Mouse (Mus musculus) spleen, postnatal 10 days (tissue): Measurements from ENCODE around the gene Prkce.
A peak's percentile ranks its signal among the peaks of the same experiment; 100 is the strongest.

Experiments
- DNase-seq, 2 experiments: peaks; one replicate each; pipeline ENCODE4 v3.0.0; 2021 to 2022; ENCODE audit warnings: low spot score in 2 of 2

The Prkce gene

DNA sequence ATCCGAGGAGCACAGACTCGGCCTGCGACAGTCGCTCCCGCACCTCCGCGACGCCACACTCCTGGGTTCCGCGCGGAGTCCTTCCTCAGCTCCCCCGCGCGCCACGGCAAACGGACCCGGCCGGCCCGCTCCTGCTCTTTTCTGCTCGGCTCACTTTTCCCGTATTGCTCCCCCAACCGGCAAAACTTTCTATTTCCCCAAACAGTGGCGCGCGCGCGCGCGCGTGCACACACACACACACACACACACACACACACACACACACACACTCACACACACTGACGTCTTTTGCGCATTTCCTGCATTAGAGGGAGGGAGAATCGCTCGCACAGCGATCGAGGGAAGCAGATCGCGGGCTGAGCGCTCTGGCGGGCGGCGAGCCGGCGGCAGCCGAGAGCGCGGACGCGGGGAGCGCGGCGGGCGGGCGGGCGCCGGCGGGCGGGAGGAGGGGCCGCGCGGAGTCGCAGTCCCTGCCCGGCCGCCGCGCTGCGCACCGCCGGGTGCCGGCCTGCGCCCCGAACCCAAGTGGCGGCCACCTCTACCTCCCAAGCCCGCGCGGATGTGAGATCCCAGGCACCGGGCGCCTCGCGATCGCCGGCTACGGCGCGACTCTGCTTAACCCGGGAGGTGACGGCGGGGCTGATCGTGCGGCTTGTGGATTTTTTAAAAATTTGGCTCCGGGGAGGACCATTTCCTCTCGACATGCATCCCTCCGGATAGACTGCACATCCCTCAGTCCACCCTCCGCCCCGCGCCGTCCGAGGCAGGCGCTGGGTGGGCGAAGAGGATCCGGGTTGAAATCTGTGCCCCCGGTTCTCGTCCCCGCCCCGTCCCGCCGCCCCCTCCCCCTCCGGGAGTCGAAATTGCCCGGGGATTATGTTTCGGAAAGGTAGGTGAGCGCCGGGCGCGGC lies at the start of gene Prkce:
TSS of gene Prkce (plus strand) at position 466 of the 911 bp plus-strand sequence.
- peak; percentile 68 to 80 for DNase-seq

DNA sequence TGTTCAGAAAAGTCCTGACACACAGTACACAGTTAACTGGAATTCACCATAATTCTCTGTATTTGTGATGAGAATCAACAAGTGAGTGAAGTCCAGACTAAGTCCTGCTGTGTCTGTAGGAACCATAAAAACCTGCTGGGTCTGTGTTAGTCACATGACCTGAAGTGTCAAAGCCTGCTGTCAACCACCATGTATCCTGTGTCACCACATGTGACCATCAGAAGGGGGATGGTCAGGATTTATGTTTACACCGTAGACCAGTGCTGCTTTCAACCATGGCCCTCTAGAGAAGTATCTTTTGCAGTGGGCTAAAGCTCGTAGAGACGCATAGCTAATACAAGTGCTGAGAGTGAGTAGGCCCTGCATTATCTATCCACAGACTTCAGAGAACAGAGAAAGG lies 44.4 kb upstream of the Prkce start:
- no peak for DNase-seq

DNA sequence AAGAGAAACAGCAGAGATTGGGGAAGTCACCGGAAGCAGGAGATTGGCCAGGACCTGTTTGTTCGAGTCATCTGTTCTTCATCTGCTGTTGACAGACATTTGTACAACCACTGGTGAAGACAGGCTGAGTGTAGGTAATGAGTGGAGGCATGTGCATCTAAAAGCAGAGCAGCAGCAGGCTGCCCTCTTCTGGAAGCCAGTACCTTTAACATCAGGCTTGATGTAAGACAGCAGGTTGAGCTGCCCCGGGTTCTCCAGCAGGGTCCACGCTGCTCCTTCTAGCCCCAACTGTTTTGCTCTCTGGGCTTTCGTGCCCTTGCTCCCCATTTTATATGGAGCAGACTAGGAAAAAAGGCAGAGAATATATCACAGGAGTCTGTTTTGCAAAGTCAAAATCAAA lies 41.7 kb upstream of the Prkce start:
- no peak for DNase-seq

DNA sequence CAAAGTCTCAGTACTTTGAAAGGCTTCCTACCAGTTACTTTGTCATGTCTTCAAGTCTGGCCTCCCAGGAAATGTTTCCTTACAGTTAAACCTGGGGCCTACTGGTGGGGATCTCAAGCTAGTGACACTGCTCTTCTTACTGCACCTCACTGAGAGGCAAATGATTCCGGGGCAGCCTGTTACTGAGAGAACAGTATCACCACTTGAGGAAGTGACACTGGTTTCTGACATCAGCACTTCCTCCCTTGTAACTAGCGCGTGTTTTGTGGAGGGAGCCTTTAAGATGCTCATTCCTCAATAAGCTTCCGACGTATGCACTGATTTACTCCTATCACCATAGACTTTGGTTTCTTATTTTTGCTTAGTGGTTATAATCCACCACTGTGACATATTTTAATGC lies 39.4 kb upstream of the Prkce start:
- DNase-seq, result peak in 1 of 2 experiments; percentile 20

DNA sequence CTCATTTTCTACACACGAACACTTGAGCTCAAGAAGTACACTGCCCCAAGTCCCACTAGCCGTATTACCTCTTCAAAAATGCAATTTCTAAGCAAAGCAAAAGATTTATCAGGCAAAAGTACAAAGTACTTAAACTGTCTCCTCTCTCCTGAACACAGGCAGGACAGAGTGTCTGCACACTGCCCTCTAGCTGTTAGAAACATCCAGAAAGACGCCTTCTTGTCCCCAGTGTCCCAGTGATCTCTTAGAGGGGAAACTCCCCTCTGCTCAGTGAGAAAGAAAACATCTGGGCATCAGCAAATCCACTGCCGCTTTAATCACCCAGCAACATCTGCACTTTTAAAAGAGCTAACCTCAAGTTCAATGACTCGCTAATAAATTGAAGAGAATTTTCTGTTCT lies 35.1 kb upstream of the Prkce start:
- no peak for DNase-seq

DNA sequence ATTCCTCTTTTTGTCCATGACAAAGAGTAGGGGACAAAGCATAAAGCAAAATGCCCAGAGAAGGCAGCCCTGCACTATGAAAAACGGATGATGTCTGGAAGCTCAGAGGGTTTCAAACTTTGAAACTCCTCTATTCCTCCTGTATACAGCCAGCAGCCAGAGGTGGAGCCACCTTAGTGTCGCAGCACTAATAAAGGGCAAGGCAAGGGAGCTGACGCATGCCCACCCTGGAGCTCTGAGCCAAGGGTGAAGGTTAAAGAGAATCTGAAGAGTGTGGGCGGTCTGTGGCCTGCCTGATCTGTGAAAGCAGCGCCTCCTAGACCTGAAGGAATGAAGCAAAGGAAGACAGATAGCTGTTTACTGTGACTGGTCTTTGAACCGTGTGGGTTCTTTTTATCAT lies 33.1 kb upstream of the Prkce start:
- DNase-seq, result no peak

DNA sequence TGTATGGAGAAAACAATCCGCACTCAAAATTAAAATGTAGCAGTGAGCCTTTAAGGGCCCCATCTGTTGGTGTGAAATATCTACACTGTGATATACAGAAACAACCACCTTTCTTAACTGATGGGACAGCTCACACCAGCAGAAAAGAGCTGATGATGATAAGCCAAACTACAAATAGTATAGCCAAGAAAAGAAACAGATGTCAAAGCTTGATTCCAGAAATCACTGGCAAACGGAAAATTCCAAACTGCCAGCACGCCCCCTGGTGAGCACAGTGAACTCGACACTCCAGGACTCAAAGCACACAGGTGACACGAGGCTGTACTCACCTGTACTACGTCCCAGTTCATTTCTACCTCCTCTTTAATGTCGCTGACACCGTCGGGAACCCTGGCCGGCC lies 31.8 kb upstream of the Prkce start:
- DNase-seq, result no peak

DNA sequence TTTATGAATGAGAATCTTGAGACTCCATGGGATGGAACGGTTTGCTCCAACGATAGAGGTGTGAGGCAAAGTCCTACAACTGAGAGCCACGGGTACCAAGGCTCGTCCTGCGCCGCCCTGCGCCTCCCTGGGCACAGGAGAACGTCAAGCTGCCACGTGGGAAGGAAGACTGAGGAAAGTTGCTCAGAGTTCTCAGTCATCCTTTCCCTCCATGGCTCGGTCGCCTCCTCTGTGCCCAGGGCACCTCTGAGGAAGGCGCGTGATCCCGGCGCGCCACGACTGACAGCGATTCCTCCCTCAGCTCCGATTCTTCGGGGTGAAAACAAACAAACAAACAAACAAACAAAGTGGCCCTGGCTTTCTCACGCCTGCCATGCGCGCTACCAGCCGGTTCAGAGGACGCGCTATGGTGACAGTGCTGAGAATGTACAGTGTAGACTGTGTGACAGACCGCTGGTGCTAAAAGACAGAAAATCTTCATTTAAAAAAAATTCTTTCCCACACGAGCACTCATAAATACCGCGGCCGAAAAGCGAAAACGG lies 23.0 kb upstream of the Prkce start:
- DNase-seq, result peak; percentile 41 to 48

DNA sequence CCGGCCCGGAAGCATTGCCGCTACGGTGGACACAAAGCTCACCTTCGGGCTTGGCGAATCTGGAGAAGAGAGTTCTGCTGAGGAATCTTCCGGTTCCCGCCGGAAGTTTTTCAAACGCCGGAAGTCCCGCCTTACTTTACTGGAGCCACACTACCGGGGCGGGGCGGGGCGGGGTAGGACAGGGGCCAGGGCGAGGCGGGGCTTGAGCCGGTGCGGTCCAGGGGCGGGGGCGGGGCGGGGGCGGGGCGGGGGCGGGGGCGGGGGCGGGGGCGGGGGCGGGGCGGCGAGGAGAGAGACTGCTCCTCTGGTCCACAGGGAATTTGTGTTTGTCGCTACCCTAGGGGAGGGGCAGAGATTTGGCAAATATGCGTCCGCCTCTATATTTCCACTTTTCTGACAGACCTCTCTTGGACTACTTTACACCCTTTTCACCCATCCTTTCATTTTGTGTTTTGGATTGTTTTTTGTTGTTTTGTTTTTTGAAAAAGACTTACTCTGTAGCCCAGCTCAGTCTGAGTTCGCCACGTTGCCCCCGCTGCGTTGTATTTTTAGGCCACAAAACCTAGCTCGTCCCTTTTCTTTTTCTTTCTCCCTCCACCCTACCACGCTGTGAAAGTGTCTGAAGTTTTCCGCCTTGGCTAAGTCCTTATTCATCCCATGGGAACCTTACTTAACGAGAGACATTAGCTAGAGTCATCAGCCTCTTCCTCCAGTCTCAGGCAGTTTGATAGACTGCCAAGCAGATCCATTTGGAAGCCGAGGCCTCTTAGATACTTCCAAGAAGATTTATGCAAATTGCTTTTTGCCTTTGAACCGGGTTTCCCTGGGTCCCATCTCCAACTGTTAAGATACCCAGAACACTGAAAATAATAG lies 22.3 kb upstream of the Prkce start, which contains the start of gene Srbd1:
TSS of gene Srbd1 (minus strand) at position 97 of the 873 bp plus-strand sequence.
- peak; percentile 85 to 95 for DNase-seq

DNA sequence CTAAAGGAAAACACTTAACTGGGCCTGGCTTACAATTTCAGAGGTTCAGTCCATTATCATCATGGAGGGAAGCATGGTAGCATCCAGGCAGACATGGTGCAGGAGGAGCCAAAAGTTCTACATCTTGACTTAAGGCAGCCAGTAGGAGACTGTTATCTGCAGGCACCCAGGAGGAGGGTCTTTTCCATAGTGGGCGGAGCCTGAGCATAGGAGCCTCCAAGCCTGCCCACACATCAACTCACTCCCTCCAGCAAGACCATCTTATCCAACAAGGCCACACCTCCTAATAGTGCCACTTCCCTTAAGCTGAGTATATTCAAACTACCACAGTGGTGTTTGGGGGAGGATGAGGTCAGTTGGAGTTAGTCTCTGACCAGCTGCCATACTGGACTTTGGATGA lies 17.9 kb upstream of the Prkce start:
- no peak for DNase-seq

DNA sequence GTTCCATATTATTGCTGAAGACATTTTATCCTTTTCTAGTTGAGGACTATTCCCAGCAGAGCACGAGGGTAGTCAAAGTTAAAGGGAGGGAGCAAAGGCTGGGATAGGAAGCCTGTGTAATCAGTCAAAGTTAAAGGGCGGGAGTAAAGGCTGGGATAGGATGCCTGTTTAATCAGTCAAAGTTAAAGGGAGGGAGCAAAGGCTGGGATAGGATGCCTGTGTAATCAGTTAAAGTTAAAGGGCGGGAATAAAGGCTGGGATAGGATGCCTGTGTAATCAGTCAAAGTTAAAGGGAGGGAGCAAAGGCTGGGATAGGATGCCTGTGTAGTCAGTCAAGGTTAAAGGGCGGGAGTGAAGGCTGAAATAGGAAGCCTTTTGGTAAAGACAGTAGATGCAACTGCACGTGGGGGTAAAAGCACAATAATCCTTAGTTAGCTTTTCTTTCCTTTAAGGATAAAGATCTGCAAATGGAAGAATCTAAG lies 16.7 kb upstream of the Prkce start:
- DNase-seq, result peak in 1 of 2 experiments; percentile 28

DNA sequence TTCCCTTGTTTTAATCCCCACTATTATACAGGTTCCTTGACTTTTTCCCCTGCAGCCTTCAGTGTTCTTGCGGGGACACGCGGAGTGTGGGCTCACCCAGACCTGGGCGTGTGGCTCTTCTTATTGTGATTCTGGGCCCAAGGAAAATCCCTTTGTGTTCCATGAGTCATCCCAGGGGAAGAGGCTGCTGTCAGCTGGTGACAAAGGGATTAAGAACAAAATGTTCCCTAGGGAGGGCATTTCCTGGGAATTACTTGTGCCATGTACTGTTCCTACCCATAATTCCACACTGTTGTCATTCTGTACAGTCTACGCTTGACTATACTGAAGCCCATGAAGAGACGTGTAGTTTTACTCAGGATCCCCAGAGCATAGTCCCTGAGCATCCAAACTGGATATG lies 10.6 kb upstream of the Prkce start:
- DNase-seq, result no peak

DNA sequence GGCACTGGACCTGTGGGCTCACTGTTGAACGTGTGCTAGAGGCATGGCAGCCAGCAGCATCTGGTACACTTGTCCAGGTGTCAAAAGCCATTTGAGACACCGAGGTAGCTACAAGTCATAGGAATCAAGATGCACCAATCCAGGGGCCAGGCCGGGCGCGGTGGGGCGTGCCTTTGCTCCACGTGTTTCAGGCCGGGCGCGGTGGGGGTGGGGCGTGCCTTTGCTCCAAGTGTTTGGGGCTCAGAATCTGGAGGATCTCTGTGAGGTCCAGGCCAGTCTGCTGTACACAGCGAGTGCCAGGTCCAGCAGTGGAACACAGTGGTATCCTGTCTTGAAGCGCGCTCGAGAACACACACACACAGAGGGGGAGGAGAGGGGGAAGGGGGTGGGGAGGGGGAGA lies 4.9 kb upstream of the Prkce start:
- DNase-seq, result no peak

DNA sequence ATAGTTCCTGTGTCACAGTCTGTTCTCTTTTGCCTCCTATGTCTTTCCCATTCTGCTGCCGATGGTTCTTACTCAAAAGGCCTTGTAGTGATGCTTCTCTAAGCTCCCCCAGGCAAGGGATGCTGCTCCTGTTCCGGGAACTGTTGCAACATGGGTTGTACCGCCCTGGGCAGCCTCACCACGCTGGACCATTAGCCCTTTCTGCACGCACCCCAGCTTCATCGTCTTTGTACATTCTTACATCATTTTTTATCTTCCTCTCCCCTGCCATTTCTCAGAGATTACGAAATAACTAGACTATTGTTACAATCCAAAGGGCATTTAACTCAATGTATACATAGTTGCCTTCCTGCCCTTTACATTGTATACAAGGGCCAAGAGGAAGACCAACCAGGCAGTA lies 3.2 kb upstream of the Prkce start:
- DNase-seq, result no peak

DNA sequence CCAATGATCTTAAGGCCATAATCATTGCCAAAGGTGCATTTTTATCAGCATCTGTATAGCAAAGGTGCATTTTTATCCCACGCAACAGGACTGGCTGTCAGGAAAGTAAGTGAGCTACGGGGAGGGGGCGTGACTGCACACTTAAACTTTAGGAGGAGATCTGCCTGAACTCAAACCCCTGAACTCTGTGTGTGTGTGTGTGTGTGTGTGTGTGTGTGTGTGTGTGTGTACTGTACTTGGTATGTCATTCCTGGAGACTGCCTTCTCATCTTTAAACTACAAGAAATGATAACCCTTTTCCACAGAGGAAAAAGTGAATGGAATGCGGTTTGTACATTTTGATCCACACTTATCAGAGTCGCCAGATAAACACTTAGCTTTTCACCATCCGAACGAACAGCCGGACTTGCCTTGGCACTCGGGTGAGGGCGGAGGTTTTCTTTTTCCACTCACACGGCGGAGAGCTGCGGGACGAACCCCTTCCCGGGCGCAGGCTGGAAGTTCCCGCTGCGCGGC lies 1.5 kb upstream of the Prkce start:
- DNase-seq, result no peak

DNA sequence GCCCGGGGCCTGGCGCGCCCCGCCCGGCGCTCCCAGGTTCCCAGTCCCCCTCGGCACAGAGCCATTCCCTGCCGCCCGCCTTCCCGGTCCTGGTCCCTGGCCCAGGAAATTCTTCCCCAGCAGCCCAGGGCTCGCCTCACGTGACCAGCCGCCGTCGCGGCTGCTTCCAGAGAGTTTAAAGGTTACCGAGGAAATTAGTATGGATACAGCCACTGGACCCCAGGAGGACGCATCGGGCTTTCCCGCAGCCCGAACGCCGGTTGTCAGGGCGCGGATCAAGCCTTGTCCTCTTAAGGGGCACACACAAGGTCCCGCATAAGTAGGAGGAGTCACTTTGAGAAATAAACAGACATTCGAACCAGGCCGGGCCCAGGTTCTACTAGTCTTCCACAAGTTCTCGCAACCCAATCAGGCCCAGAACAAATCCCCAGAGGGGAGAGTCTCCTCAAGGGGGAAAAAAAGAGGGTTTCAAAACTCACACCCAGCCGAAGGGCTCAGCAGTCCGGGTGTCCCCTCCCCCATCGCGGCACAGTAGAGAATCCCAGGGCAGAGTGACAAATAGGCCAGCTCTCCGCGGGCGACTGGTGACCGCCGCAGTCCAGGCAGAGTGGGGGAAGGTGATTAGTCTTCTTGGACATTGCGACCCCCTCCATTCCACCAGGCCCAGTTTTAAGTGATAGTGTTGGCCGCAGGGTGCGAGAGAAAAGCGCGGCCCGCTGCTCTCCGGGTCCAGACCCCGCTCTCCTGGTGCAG lies 842 bp upstream of the Prkce start:
- peak; percentile 54 to 70 for DNase-seq

DNA sequence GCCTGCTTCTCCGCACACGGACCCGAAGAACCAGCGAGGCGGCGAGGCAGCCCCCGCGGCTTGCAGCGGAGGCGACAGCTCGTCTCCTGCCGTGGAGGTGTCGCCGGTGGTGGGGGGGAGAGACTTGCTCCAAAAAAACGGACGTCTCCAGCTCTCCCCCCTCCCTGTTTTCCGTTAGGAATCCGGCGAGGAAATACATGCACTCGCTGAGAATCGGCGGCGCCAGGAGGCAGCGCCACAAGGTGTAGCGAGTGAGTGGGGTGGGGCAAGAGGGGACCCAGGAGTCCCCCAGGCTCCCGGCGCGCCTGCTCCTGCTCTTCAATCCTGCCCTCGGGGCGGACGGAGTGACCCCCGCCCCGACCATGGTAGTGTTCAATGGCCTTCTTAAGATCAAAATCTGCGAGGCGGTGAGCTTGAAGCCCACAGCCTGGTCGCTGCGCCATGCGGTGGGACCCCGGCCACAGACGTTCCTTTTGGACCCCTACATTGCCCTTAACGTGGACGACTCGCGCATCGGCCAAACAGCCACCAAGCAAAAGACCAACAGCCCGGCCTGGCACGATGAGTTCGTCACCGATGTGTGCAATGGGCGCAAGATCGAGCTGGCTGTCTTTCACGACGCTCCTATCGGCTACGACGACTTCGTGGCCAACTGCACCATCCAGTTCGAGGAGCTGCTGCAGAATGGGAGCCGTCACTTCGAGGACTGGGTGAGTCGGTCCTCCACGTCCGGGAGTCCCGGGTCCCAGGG lies 821 bp downstream of the Prkce start:
- DNase-seq, result peak; percentile 37 to 45

DNA sequence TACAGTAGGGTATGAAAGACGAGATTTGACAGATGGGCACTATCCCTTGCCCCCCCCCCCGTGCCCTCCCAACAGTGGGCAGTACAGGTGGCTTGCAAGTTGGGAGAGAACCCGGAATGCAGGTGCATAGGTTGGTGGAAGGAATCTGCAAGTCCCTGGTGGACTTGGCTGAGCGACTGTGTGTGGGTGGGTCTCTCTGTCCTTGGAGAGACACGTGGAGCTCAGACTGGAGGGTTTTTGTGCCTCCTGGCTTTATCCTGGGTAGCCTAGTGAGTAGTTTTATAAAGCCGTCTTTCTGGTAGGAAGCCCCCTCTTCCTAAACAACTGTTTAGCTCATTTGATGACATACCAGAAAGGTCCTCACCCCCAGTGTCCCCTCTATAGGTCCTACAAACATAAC lies 1.5 kb downstream of the Prkce start:
- no peak for DNase-seq

DNA sequence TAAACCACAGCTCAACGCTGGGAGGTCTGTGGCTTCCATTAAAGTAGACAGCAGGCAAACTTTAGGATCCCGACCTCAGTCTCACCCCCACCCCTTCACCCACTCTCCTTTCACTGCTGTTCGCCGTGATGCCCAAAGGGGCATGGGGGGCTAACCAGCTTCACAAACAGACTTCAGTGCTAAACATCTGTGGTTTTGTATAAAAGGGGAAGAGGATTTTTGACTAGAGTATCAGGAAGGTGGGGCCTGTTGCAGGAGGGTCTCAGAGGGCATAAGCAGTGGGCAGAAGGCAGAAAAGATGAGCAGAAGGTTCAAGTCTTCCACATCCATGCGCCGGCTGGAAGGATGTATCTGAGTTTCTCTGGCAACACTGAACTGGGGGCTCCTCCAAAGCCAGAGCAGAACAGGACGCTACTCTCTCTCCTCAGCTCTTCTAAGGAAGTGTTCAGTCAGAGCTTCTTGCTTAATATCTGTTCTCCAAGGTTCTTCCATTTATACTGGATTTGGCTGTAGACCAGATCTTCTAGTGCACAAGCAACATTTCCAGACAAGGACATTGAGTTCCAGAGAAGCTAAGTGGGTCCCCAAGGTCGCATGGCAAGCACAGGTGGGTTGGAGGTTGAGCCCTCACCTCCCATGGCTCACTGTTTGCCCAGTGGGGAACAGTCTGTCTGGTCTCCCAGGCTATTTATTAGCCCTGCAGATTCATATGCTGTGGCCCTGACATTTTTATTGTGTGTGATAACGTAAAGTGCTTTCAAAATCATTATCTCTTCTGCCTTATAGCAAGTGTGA lies 2.8 kb downstream of the Prkce start:
- no peak for DNase-seq

DNA sequence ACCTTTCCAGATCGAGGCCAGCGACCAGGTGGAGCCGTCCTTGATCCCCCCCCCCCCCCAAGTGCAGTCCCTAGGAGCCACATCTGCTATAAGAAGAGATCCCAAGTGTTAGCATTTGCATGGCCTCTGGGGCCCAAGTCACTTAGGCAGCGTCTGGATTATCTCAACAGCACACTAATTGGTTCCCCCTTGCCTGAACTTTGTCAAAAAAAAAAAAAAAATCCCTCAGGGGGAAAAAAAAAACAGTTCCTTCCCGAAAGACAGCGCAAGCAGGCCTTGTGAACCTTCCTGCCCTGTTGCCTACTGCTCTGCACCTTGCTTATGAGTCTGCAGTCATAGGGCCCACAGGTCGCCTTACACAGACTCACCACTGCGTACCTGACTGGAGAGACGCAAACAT lies 7.9 kb downstream of the Prkce start:
- no peak for DNase-seq
